Mouse (Mus musculus) layer of hippocampus, postnatal 14 days (tissue): Measurements from ENCODE around the gene Kif26a. TPM values are rescaled to one million over a fixed set of nuclear protein-coding genes. Genes with fewer than 3 reads are reported as not detected.
A peak's percentile ranks its signal among the peaks of the same experiment; 100 is the strongest.

Experiments
- DNase-seq, 2 experiments: peaks; one replicate each; pipeline ENCODE4 v3.0.0; 2021 to 2022; ENCODE audit warnings: low spot score in 2 of 2, mixed read lengths in 1 of 2
- total RNA-seq, 2 experiments: library from RNA; stranded (reverse); gene quantifications; 2 replicates each; pipeline ENCODE4 v1.2.3; 2021

The Kif26a gene
- total RNA-seq, 2 experiments from 2014 or later = 7.0 to 8.9 TPM

- no peak for DNase-seq
Measured at GRCm38 (mm10) chr12:112163981-112164839, 18.2 kb downstream of the Kif26a start.

- no peak for DNase-seq
Measured at GRCm38 (mm10) chr12:112164840-112165219, 18.8 kb downstream of the Kif26a start.

- DNase-seq = no peak
Measured at GRCm38 (mm10) chr12:112169240-112169639, 23.2 kb downstream of the Kif26a start.

- DNase-seq = no peak
Measured at GRCm38 (mm10) chr12:112170671-112171574, 24.9 kb downstream of the Kif26a start.

- no peak for DNase-seq
Measured at GRCm38 (mm10) chr12:112171657-112172056, 25.6 kb downstream of the Kif26a start.

GRCm38 (mm10) chr12:112172214-112172613 lies 26.2 kb downstream of the Kif26a start:
- no peak for DNase-seq

GRCm38 (mm10) chr12:112177679-112178078 lies 31.7 kb downstream of the Kif26a start:
- DNase-seq = no peak

GRCm38 (mm10) chr12:112179687-112180086 lies 33.7 kb downstream of the Kif26a start:
- DNase-seq = no peak

- no peak for DNase-seq
Measured at GRCm38 (mm10) chr12:112181921-112182608, 36.1 kb downstream of the Kif26a start.

GRCm38 (mm10) chr12:112182609-112182955 lies 36.6 kb downstream of the Kif26a start:
- no peak for DNase-seq

- no peak for DNase-seq
Measured at GRCm38 (mm10) chr12:112183675-112184074, 37.7 kb downstream of the Kif26a start.

GRCm38 (mm10) chr12:112184390-112184789 lies 38.4 kb downstream of the Kif26a start:
- DNase-seq = no peak

GRCm38 (mm10) chr12:112186899-112187298 lies 40.9 kb downstream of the Kif26a start:
- no peak for DNase-seq

- DNase-seq = no peak
Measured at GRCm38 (mm10) chr12:112191753-112192152, 45.7 kb downstream of the Kif26a start.

- DNase-seq = no peak
Measured at GRCm38 (mm10) chr12:112195019-112195418, 49.0 kb downstream of the Kif26a start.

GRCm38 (mm10) chr12:112196562-112196961 lies 50.6 kb downstream of the Kif26a start:
- DNase-seq = no peak

- DNase-seq = peak in 1 of 2 experiments; percentile 16
Measured at GRCm38 (mm10) chr12:112199363-112199762, 53.4 kb downstream of the Kif26a start.

- no peak for DNase-seq
Measured at GRCm38 (mm10) chr12:112200045-112200444, 54.0 kb downstream of the Kif26a start.

GRCm38 (mm10) chr12:112207163-112207562 lies 61.2 kb downstream of the Kif26a start:
- no peak for DNase-seq

GRCm38 (mm10) chr12:112207734-112208133 lies 61.7 kb downstream of the Kif26a start:
- DNase-seq = no peak

GRCm38 (mm10) chr12:112210622-112211021 lies 64.6 kb downstream of the Kif26a start:
- DNase-seq = no peak
